Mouse (Mus musculus) lung, postnatal 0 days (tissue): Measurements from ENCODE around the gene Ptpn3.

Experiments
- CTCF ChIP-seq: IDR thresholded peaks from 2 replicates; pipeline ENCODE4 v1.5.1; 2016; ENCODE audit warnings: antibody characterized with exemption, mild to moderate bottlenecking
- EP300 ChIP-seq: IDR thresholded peaks from 2 replicates; pipeline ENCODE4 v1.6.1; 2016; ENCODE audit warnings: antibody characterized with exemption, mild to moderate bottlenecking, control low read depth

GRCm38 (mm10) chr4:57312256-57313166, 10.9 kb upstream of the Ptpn3 start:
- TF ChIP-seq CTCF: no peak
- TF ChIP-seq EP300: no peak
